Mouse (Mus musculus) heart, adult 11 months (tissue): Measurements from ENCODE around the gene Cct8.

Experiments used
- DNase-seq: peaks from one replicate; pipeline ENCODE4 v3.0.0; 2022

Cct8 gene

DNA sequence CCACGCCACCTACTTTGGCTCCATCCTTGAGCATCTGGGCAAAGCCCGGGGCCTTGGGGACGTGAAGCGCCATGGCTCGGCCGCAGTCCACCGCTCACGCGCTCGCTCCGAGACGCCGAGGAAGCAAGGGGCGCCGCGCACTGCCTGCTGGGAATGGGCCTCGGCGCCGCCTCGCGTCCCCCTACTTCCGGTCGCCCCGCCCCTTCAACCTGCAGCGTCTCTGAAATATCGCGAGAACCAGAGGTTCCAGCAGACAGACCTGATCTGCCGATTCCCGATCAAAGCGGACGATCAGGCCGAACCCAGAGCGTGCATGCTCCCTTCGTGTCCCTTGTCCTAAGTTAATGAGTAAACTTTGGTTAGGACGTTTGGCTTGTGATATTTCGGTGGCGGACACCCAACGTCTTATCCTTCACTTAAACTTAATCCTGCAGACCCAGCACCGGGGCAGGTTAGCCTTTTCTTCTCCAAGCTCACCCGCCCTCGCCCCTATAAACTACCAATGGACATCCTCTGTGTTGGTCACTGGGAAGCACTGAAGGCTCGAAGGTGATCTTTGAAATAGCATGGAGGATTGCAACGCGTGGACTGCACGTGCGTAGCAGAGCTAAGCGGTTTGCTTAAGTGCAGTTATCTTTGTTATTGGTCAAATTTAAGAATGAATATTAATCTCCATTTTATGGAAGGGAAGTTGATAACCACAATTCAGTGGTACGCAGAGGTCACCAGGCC lies at the start of gene Cct8:
TSS of gene Cct8 (minus strand) at position 158 of the 732 bp plus-strand sequence.
- peak; percentile 99 for DNase-seq

GRCm38 (mm10) chr16:87528755-87529154 lies 33.1 kb upstream of the Cct8 start:
- peak; percentile 61 for DNase-seq

DNA sequence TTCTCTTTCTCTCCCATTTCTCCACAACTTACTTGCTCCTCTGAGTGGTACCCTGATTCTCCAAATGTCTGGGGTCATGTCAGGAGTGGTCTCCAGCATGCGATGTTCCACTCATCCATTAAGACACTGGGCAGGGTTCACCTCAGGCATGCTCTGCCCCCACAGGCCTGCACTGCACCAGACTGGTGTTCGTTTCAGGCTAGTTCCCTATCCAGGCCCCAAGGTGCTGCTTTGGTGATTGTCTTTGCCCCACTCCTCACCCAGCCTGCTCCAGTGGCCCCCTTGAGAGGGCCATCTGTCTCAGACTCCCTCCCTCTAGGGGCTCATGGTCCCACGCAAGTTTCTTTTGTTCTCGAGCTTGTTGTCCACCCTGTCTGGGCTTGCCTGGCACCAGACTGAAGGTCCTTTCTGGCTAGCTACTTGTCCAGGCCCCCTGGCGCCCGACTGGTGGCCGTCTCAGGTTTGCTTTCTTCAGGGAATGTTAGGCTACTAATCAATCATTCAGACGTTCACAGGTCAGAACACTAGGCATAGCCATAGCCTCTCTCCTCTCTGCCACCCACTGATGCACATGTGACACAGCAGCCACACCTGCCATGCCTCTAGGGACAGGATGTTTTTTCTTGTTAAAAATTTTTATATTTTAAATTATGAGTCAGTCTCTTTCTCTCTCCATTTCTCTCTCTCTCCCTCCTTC lies 32.0 kb upstream of the Cct8 start:
- peak; percentile 58 for DNase-seq

GRCm38 (mm10) chr16:87524228-87524627 lies 28.6 kb upstream of the Cct8 start:
- DNase-seq, result no peak

DNA sequence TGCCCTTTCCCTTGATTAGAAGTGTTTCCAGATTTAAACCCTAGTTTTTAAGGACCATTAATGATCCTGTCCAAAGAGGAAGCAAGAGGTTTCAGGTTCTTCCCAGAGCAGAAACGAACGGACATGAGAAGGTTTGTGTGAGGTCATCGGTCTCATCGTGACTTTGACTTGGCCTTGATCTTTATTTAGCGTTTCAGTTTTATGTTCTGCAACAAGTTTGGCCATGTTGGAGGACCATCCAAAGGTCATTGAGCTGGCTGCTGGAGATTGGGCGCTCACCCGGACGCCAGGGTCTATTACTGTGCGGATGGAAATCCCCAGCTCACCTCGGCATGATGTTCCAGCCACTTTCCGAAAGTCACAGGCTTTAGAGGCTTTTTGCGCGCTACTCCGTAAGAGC lies 16.7 kb upstream of the Cct8 start:
- no peak for DNase-seq

- no peak for DNase-seq
Measured at GRCm38 (mm10) chr16:87511706-87512105, 16.0 kb upstream of the Cct8 start.

DNA sequence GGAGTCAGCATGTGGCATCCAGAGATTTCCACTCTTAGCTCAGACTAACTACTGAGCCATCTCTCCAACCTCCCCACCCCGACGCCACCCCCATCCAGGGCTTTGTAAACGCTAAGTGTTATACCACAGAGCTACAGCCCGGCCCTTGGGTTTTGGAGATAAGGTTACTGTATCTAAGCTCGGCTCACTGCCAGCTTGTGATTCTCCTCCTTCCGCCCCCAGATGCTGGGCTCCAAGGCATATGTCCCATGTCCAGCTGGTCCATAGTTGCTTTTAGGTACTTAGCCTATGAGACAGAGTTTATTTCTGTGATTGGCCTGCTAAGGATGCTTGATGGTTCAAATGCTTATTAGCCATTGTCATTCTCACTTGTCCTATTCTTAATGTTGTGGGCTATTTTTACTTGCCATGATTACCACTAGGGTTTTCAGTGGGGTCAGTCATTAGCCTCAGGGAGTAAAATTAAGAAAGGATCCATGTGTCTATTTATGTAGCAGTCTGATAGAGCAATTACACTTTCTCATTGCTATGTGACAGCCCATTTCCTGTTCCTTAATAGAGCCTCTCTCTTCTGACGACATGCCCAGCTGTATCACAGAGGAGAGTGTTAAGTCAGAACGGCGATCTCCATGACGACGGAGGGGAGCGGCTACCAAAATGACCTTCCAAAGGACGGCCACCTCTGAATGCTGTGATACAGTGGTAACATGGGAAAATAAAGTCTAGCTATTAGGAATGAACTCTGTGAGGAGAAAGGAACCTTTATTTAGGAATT lies 5.8 kb upstream of the Cct8 start:
- peak; percentile 92 for DNase-seq

- peak; percentile 57 for DNase-seq
Measured at GRCm38 (mm10) chr16:87499556-87499955, 3.9 kb upstream of the Cct8 start.

GRCm38 (mm10) chr16:87497171-87497570 lies 1.5 kb upstream of the Cct8 start:
- DNase-seq, result peak; percentile 55

DNA sequence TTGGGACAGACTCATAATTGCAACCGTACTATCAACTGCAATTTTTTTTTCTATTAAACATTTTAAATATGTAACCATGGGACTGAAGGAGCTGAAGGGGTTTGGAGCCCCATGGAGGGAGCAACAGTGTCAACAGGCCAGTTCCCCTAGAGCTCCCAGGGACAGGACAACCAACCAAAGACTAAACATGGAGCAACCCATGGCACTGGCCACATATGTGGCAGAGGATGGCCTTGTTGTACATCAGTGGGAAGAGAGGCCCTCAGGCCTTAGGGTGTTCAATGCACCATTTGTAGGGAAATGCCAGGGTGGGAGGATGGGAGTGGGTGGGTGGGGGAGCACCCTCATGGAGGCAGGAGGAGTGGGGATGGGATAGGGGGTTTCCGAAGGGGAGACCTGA lies 1.1 kb upstream of the Cct8 start:
- peak; percentile 84 for DNase-seq

DNA sequence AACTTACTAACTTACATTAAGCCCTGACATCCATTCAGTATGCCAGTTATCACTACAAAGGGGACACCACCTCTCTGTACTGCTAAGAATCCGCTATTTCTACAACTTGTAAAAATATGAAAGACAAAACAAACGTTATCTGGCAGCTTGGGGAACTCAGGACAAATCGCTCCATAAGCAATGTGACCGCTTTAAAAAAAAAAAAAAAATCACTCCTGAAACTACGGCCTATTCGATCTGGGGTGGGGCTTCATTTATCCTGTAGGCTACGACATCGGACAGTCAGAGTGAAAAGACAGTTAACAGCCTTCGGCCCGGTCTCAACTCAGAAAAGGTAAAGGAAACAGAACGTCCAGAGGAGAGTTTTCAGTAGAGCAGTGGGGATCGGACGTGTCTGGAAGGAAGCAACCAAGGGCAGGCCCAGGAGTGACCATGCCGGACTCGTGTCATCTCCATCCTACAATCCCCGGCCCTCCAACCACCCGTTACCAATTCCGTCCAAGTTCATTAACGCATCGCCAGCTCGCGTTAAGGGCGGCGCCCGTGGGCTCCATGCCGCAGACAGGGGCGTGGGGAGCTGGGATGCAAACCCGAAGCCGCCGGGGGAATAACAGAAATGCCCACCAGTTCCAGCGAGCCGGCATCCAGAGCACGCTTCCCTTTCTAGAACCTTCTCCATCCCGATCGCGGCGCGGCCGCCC lies 568 bp downstream of the Cct8 start:
- DNase-seq, result no peak

DNA sequence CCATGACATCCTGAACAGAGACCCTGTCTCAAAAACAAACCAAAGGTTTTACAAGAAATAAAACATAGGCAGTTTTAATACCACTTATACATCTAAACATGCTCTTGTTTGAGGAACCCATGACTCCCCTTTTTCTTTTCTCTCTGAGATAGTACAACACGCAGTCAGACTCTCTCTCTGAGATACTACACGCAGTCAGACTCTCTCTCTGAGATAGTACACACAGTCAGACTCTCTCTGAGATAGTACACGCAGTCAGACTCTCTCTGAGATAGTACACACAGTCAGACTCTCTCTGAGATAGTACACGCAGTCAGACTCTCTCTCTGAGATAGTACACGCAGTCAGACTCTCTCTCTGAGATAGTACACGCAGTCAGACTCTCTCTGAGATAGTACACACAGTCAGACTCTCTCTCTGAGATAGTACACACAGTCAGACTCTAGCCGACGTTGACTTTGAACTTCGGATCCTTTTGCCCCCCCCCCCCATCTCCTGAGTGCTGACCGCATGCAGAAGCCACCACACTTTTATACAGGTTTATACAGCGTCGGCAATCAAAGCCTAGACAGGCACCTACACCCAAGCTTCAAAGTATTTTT lies 3.4 kb downstream of the Cct8 start:
- DNase-seq, result peak; percentile 2

DNA sequence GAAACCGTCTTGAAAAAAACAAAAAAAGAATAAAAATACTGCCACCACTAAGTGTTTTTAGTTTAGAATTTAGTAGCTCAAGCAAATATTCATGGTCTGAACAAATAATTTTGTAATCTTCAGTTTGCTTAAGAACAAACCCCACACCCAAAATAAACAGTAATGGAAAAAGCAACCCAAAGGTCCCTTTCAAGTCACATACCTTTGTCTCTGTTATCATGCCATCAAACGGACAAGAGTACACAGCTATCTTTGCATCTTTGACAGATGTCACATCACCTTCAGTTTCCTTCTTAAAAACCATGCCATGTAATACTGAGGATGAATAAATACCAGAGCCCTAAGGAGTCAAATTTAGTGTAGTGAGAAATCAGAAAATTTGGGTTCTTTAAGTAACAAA lies 7.1 kb downstream of the Cct8 start:
- DNase-seq, result peak; percentile 3

DNA sequence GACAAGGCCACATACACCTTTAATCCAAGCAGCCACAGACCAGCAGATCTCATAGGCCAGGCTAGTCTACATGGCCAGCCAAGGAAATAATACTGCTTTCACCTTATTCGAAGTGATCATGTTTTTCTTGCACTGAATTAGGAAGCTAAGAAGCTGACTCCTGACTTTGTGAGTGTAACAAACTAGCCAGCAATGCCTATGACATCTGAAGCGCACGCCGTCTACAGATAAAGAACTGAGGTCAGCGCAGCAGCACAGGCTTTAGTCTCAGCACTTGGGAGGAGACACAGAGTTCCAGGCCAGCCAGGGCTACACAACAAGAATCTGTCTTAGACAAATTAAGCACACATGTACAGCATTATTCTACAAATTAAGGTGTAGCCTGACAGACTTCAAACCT lies 8.9 kb downstream of the Cct8 start:
- DNase-seq, result peak; percentile 69

GRCm38 (mm10) chr16:87484367-87484766 lies 11.3 kb downstream of the Cct8 start:
- peak; percentile 67 for DNase-seq

GRCm38 (mm10) chr16:87470579-87470978 lies 25.1 kb downstream of the Cct8 start:
- DNase-seq, result peak; percentile 82

GRCm38 (mm10) chr16:87458752-87459151 lies 36.9 kb downstream of the Cct8 start:
- DNase-seq, result peak; percentile 11

- no peak for DNase-seq
Measured at GRCm38 (mm10) chr16:87455180-87455611, 40.5 kb downstream of the Cct8 start.

DNA sequence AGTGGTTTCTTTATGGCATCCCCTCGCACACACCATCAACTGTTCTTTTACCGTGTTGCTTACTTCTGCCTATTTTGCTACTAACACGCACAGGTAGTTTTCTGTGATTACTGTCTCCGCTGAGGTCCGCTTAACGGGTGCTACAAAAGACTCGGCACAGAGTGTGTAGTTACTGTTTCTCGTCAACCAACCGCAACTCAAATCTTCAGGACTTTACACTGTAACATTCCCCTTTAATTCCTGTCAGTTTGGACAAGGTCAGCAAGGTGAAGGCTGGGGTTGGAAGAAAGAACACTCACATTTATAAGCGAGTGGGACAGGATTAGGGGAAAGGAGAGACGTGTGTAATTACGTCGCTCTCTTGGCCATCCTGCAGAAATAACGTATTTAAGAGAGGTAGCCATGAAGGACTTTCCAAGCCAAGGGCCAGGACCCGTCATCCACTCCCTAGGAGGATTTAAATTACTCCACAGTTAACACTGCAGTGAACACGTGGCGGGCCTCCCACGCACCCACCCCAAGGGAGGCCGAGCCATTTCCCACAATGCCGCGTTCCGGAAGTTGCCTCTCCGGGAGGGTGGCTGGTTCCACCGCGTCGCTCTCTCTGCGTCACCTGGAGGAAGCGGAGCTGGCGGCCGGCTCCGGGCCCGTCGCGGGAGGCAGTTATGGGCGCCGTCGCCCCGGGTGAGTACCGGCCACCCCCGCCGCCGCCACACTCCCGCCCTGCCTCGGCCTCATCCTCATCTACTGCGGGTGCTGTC lies 41.1 kb downstream of the Cct8 start, which contains the start of gene Usp16:
TSS of gene Usp16 (plus strand) at position 285 of the 761 bp plus-strand sequence.
- DNase-seq, result peak; percentile 99

GRCm38 (mm10) chr16:87453226-87453625 lies 42.4 kb downstream of the Cct8 start:
- peak; percentile 84 for DNase-seq

GRCm38 (mm10) chr16:87445528-87445927 lies 50.1 kb downstream of the Cct8 start:
- DNase-seq, result no peak

DNA sequence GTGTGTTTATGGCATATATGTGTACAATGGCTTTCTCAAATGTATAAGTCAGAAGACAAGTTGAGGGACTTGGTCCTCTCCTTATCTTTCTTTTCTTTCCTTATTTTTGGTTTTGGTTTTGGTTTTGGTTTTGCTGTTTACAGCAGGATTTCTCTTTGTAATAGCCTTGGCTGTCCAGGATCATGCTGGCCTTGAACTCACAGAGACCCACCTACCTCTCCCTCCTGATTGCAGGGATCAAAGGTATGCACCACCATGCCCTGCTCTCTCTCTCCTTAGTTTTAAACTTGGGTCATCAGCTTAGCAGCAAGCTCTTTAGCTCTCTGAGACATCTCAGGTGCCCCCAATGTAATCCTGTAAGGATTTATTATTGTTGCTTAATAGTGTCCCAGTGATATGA lies 50.6 kb downstream of the Cct8 start:
- DNase-seq, result no peak
